Mouse (Mus musculus) heart, embryonic 12.5 days (tissue): Measurements from ENCODE around the gene Hsd17b11. TPM values are rescaled to one million over a fixed set of nuclear protein-coding genes. Genes with fewer than 3 reads are reported as not detected.

Experiments used
- ATAC-seq: fragments of 200-750 bp; cut with Nextera tagmentation; 2 replicates; pipeline ENCODE4 v1.8.0; 2017; ENCODE audit warnings: moderate TSS enrichment, moderate library complexity; ENCODE audit not compliant: insufficient number of reproducible peaks, low FRiP score
- H3K27ac ChIP-seq: fragments of 300-500 bp; sonication (generic); 2 replicates; pipeline ENCODE4 v1.5.1; 2016; ENCODE audit warnings: mild to moderate bottlenecking, moderate library complexity; ENCODE audit not compliant: poor library complexity, severe bottlenecking
- H3K27me3 ChIP-seq: fragments of 300-500 bp; sonication (generic); replicated peaks from 2 replicates; pipeline ENCODE4 v1.6.1; 2016; ENCODE audit warnings: mild to moderate bottlenecking, moderate library complexity
- H3K36me3 ChIP-seq: fragments of 300-500 bp; sonication (generic); 2 replicates; pipeline ENCODE4 v1.6.1; 2016; ENCODE audit warnings: mild to moderate bottlenecking, moderate library complexity
- H3K4me1 ChIP-seq: fragments of 300-500 bp; sonication (generic); replicated peaks from 2 replicates; pipeline ENCODE4 v1.6.1; 2016; ENCODE audit warnings: mild to moderate bottlenecking
- H3K4me2 ChIP-seq: fragments of 300-500 bp; sonication (generic); 2 replicates; pipeline ENCODE4 v1.6.1; 2016; ENCODE audit warnings: mild to moderate bottlenecking, moderate library complexity
- H3K4me3 ChIP-seq: fragments of 300-500 bp; sonication (generic); 2 replicates; pipeline ENCODE4 v1.5.1; 2016; ENCODE audit warnings: mild to moderate bottlenecking
- H3K9ac ChIP-seq: fragments of 300-500 bp; sonication (generic); 2 replicates; pipeline ENCODE4 v1.6.1; 2016; ENCODE audit warnings: mild to moderate bottlenecking, moderate library complexity
- H3K9me3 ChIP-seq: fragments of 300-500 bp; sonication (generic); replicated peaks from 2 replicates; pipeline ENCODE4 v1.6.1; 2016; ENCODE audit warnings: mild to moderate bottlenecking, moderate library complexity
- WGBS: fragments of 180-500 bp; shearing (Covaris S2); methylation state at CpG from one replicate; pipeline ENCODE4 v1.1.7; 2016; 5-methylcytosine and 5-hydroxymethylcytosine counted together
- polyA plus RNA-seq: library from polyadenylated mRNA; unstranded; fragments of >200 nt; fragmentation: Nextera tagmentation; extraction: Ambion mirVana; gene quantifications from 2 replicates; pipeline ENCODE4 v1.2.1, GENCODE M21; 2016

The Hsd17b11 gene
- polyA plus RNA-seq, 1 experiment from 2014 or later = 3.9 TPM

GRCm38 (mm10) chr5:104052956-104053355 lies 31.2 kb upstream of the Hsd17b11 start:
- WGBS = 66% methylated on average over 8 of the region's 8 CpGs
- Histone ChIP-seq H3K4me3 (no peak overlapping the region), H3K36me3 (peaks cover 38% of the 10 kb centered on the region), H3K9me3 (no peaks in the 10 kb centered on the region), H3K27ac (no peak overlapping the region), H3K27me3 (no peaks in the 10 kb centered on the region), H3K9ac (no peak overlapping the region), H3K4me1 (0 out of 2 replicates have a peak, but pooled peaks cover 4% of the 10 kb centered on the region), H3K4me2 (no peak overlapping the region)
- no peak for ATAC-seq

GRCm38 (mm10) chr5:104048139-104048538 lies 26.4 kb upstream of the Hsd17b11 start:
- no peak overlapping the region for H3K27ac ChIP-seq
- no peak for ATAC-seq
- peaks cover 23% of the 10 kb centered on the region for H3K36me3 ChIP-seq
- peaks cover 19% of the 10 kb centered on the region for H3K4me1 ChIP-seq
- no peaks in the 10 kb centered on the region for H3K27me3 ChIP-seq
- H3K9ac ChIP-seq = peak overlapping the region; percentile 94; the same call in 1 of the 2 replicates
- peak overlapping the region; percentile 85 for H3K4me3 ChIP-seq
- H3K4me2 ChIP-seq = peak overlapping the region; percentile 78
- 44% methylated on average over 4 of the region's 4 CpGs for WGBS
- H3K9me3 ChIP-seq = no peaks in the 10 kb centered on the region

- peak overlapping the region; percentile 79 for H3K27ac ChIP-seq
- H3K4me3 ChIP-seq = peak overlapping the region; percentile 85
- peaks cover 19% of the 10 kb centered on the region for H3K4me1 ChIP-seq
- H3K27me3 ChIP-seq = no peaks in the 10 kb centered on the region
- H3K9me3 ChIP-seq = no peaks in the 10 kb centered on the region
- peak overlapping the region; percentile 78 for H3K4me2 ChIP-seq
- 3% methylated on average over 19 of the region's 19 CpGs for WGBS
- H3K9ac ChIP-seq = peak overlapping the region; percentile 94
- ATAC-seq = no peak
- H3K36me3 ChIP-seq = peaks cover 21% of the 10 kb centered on the region
Measured at GRCm38 (mm10) chr5:104047200-104048105, 25.7 kb upstream of the Hsd17b11 start.

GRCm38 (mm10) chr5:104046256-104047199 lies 24.8 kb upstream of the Hsd17b11 start, which contains the start of gene Nudt9:
Gene Nudt9 (plus strand): TSS chr5:104046306.
- 6% methylated on average over 89 of the region's 90 CpGs for WGBS
- Histone ChIP-seq H3K9ac (peak within 1 kb of the TSS; percentile 94), H3K4me1 (peaks cover 19% of the 10 kb centered on the region), H3K27ac (peak within 1 kb of the TSS; percentile 79), H3K9me3 (no peaks in the 10 kb centered on the region), H3K4me2 (peak within 1 kb of the TSS; percentile 78), H3K27me3 (no peaks in the 10 kb centered on the region), H3K4me3 (peak within 1 kb of the TSS; percentile 85), H3K36me3 (peaks cover 11% of the 10 kb centered on the region)
- ATAC-seq = peak; percentile 97

GRCm38 (mm10) chr5:104043704-104044103 lies 22.0 kb upstream of the Hsd17b11 start:
- H3K9ac ChIP-seq = no peak overlapping the region
- H3K4me1 ChIP-seq = peaks cover 19% of the 10 kb centered on the region
- no peak for ATAC-seq
- H3K27me3 ChIP-seq = no peaks in the 10 kb centered on the region
- H3K36me3 ChIP-seq = no peaks in the 10 kb centered on the region
- H3K27ac ChIP-seq = peak overlapping the region; percentile 46; the same call in 1 of the 2 replicates
- H3K4me2 ChIP-seq = no peak overlapping the region
- WGBS = 14% methylated on average over 2 of the region's 2 CpGs
- no peak overlapping the region for H3K4me3 ChIP-seq
- no peaks in the 10 kb centered on the region for H3K9me3 ChIP-seq

GRCm38 (mm10) chr5:104042906-104043305 lies 21.2 kb upstream of the Hsd17b11 start:
- no peaks in the 10 kb centered on the region for H3K27me3 ChIP-seq
- no peak for ATAC-seq
- peak overlapping the region; percentile 46; the same call in 1 of the 2 replicates for H3K27ac ChIP-seq
- no peak overlapping the region for H3K9ac ChIP-seq
- no peaks in the 10 kb centered on the region for H3K9me3 ChIP-seq
- no peak overlapping the region for H3K4me3 ChIP-seq
- H3K36me3 ChIP-seq = no peaks in the 10 kb centered on the region
- H3K4me1 ChIP-seq = peaks cover 14% of the 10 kb centered on the region
- no peak overlapping the region for H3K4me2 ChIP-seq
- WGBS = 84% methylated on average over 2 of the region's 2 CpGs

GRCm38 (mm10) chr5:104039154-104039932 lies 17.6 kb upstream of the Hsd17b11 start:
- no peak for ATAC-seq
- H3K4me2 ChIP-seq = no peak overlapping the region
- no peak overlapping the region for H3K27ac ChIP-seq
- no peaks in the 10 kb centered on the region for H3K27me3 ChIP-seq
- no peak overlapping the region for H3K4me3 ChIP-seq
- H3K9me3 ChIP-seq = no peaks in the 10 kb centered on the region
- H3K36me3 ChIP-seq = no peaks in the 10 kb centered on the region
- WGBS = 64% methylated on average over 6 of the region's 6 CpGs
- H3K4me1 ChIP-seq = peaks cover 10% of the 10 kb centered on the region
- H3K9ac ChIP-seq = no peak overlapping the region

- ATAC-seq = no peak
- H3K4me2 ChIP-seq = no peak overlapping the region
- no peaks in the 10 kb centered on the region for H3K4me1 ChIP-seq
- no peaks in the 10 kb centered on the region for H3K9me3 ChIP-seq
- H3K27ac ChIP-seq = no peak overlapping the region
- no peaks in the 10 kb centered on the region for H3K27me3 ChIP-seq
- WGBS = 90% methylated on average over 1 of the region's 1 CpGs
- H3K9ac ChIP-seq = no peak overlapping the region
- no peak overlapping the region for H3K4me3 ChIP-seq
- H3K36me3 ChIP-seq = no peaks in the 10 kb centered on the region
Measured at GRCm38 (mm10) chr5:104036686-104037085, 15.0 kb upstream of the Hsd17b11 start.

- H3K4me1 ChIP-seq = no peaks in the 10 kb centered on the region
- 24% methylated on average over 1 of the region's 1 CpGs for WGBS
- H3K4me2 ChIP-seq = no peak overlapping the region
- no peak for ATAC-seq
- H3K27ac ChIP-seq = no peak overlapping the region
- no peaks in the 10 kb centered on the region for H3K36me3 ChIP-seq
- H3K27me3 ChIP-seq = no peaks in the 10 kb centered on the region
- H3K4me3 ChIP-seq = no peak overlapping the region
- no peaks in the 10 kb centered on the region for H3K9me3 ChIP-seq
- no peak overlapping the region for H3K9ac ChIP-seq
Measured at GRCm38 (mm10) chr5:104035824-104036223, 14.1 kb upstream of the Hsd17b11 start.

GRCm38 (mm10) chr5:104035066-104035465 lies 13.3 kb upstream of the Hsd17b11 start:
- no peaks in the 10 kb centered on the region for H3K9me3 ChIP-seq
- H3K4me2 ChIP-seq = no peak overlapping the region
- ATAC-seq = no peak
- no peaks in the 10 kb centered on the region for H3K4me1 ChIP-seq
- no peak overlapping the region for H3K27ac ChIP-seq
- no peak overlapping the region for H3K9ac ChIP-seq
- H3K36me3 ChIP-seq = no peaks in the 10 kb centered on the region
- no peaks in the 10 kb centered on the region for H3K27me3 ChIP-seq
- H3K4me3 ChIP-seq = no peak overlapping the region
